Mouse (Mus musculus) adrenal gland, adult 8-10 months (tissue): ENCODE data around the gene Xpc. TPM values are rescaled to one million over a fixed set of nuclear protein-coding genes. Genes with fewer than 3 reads are reported as not detected.
A peak's percentile ranks its signal among the peaks of the same experiment; 100 is the strongest.

Experiments
- DNase-seq: peaks from one replicate; pipeline ENCODE4 v3.0.0; 2022
- total RNA-seq, 4 experiments: library from RNA; stranded (reverse); gene quantifications; 2 replicates each; pipeline ENCODE4 v1.2.4; 2022

The Xpc gene
- total RNA-seq, 4 experiments from 2014 or later, result 19.6 to 24.0 (median 22.6) TPM

DNA sequence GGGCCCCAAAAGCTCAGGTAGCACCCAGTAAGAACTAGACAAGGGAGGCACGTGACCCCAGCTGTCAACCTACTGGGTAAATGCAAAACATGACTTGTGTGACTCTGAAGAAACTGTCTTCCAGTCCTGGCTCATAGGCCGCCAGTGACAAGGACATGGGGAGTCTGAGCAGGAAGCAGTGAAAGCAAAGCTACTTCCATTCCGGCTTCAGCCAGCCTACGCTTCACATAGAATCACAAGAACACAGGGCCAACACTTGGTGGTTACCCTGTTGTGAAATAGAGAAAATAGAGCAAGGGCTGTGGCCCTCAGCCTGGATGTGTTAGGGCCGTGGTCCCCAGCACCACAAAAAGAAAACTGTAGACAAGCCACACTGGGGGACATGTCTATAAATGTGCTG is 7.1 kb upstream of the Xpc start:
- no peak for DNase-seq

DNA sequence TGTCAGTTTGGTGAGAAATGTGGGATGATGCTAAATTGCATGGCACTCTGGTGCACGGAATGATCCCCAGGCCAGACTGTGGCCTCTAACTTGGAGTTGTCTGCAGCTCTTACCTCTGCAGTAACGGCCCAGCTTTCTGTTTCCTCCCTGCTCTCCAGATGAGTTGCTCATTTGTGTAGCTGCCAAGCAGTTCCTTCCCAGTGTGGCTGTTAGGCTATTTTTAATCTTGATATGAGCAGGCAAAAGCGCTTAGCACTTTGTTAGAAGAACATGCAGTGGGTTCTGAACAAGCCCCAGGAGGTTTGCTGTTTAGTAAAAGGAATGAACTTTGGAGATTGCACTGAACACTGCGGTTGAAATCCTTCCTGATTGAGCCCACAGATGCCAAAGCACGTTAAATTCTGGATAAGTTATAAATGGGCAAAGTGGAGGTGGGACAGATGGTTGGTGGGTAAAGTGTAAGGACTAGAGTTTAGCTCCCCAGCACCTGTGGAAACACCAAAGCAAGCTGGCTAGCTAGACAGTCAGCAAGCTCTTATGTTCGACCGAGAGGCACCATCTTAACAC is 2.8 kb upstream of the Xpc start:
- no peak for DNase-seq

DNA sequence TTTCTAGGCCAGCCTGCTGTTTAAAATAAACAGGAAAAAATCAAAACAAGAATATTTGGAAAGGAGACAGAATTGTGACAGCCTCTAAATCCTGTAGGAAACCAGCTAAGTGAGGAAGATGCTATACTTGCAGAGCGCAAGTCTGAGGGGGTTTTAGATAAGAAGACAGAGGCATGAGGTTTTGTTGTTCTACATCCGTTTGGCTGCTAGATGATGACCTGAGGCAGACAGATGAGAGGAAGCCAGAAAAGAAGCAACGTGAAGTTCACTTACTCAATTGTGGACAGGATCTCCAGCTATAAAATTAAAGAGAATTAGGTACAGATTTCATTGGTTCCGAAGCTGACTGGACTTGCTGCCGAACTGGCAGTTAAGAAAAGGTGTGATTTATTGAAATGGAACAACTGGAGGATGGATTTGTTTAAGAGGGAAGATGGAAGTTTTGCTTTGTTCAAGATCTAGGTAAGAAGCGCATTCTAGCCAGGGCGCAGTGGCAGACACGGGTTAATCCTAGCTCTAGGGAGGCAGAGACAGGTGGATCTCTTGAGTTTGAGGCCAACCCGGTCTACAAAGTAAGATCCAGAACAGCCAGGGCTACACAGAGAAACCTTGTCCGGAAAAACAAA is 838 bp downstream of the Xpc start:
- DNase-seq, result no peak

DNA sequence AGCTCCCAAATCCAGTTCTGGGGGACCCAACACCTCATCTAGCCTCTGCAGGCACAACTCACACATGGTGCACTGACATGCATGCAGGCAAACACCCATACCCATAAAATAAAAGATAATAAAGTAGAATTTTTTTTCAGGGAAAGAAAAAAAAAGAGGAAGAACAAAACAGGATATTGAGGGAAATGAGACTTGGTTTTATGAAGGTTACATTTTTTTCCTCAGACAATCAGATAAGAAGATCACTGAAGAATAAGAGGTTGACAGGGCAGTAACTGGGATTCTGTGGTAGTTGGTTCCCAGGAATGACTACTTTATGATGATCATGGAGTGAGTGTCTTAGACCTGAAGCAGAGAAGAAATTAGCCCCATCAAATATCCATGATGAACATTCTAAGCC is 1.6 kb downstream of the Xpc start:
- DNase-seq, result no peak

DNA sequence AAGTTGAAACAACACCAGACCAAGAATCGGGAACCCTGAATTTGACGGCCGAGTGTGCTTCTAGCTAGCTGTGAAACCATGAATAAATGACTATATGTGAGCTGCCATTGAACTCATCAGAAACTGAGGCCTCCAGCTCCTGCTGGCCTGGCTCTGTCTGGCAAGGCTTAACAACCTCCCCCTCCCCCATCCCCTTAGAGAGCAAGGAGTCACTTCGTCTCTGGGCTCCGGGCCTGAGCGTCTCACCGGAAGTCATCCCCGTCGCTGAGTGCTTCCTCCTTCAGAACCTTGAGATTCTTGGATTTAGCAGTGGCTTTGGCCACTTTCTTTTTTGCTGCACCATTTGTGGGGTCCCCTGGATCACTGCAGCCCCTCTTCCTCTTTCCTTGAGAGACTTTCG is 5.5 kb downstream of the Xpc start:
- DNase-seq, result no peak

DNA sequence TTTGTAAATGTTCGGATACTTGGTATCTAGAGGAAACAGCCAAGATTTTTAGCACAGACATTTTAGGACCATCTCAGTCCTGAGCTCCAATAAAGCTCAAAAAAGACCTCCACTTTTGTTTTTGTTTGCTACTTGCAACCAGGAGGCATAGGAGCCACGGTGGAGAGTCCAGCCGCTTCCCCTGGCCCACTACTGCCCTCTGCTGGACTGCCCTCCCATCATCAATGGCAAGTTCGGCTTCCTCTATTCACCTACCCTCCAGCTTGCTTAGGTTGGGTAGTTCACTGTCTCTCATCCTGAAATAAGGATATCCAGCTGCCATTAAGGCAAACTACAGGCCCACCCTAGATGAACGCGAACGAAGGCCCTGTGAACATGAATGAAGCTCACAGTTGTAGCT is 6.4 kb downstream of the Xpc start:
- DNase-seq, result peak; percentile 57

DNA sequence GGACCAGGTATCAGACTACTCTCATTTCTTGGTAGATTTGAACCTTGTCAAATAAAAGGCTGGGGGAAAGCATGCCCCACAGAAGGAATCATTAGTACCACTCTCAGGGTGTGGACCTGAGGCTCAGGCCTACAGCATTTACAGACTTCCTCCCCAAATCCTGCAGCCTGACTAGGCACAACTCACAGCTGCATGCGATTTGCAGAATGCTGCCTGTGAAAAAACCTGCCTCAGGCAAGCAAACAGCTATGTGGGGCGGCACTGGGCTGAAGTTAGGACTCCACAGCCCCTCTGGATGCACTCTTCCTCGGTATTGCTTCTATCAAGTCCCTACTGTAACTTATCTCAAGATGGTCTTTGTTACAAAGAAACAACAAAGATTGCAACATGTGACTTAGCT is 7.6 kb downstream of the Xpc start:
- DNase-seq, result no peak

DNA sequence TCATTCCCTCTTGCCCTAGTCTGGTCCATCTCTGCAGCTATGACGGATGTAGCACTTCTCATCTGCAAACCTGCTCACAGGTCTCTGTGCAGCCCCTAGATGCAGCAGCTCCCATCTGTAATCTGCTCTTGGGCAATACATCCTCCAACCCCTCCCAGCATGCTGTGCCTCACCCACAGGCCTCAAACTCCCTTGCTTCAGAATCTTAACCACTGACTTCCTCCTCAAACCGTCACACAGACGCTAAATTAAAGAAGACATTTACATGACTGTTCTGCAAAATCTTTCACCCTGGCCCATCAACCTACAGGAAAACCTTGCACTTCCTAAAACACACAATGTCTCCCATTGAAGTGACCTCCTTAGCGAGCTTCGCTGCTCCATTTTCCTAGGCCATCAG is 9.7 kb downstream of the Xpc start:
- no peak for DNase-seq

DNA sequence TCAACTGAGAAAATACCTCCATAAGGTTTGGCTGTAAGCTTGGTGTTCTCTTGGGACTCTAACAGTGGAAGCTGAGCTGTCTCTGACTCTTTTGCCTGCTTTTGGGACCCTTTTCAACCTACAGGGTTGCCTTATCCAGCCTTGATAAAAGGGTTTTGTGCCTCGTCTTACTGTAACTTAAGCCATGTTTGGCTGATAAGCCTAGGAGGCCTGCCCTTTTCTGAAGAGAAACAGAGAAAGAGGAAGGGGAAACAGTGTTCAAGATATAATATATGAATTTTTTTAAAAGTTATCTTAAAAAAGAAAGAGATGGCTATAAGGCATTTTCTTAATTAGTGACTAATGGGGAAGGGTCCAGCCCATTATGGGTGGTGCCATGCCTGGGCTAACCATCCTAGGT is 12.4 kb downstream of the Xpc start:
- no peak for DNase-seq

DNA sequence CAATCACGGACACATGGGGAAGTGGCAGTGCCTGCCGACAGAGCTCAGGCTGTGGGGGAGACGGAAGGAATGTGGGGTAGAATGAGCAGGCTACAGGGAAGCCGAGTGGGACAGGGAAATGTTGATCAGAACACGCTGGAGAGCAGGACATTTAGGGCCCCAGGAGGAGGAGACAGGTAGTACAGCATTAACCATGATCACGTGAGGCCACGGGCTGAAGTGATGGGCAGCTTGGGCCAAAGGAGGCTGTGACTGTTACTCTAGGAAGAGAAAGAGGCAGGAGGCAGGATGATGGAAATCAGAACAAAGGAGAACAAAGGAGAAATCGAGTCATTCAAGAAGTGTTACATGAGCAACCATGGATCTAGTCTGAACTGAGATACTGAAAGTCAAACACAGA is 21.2 kb downstream of the Xpc start:
- DNase-seq, result no peak

DNA sequence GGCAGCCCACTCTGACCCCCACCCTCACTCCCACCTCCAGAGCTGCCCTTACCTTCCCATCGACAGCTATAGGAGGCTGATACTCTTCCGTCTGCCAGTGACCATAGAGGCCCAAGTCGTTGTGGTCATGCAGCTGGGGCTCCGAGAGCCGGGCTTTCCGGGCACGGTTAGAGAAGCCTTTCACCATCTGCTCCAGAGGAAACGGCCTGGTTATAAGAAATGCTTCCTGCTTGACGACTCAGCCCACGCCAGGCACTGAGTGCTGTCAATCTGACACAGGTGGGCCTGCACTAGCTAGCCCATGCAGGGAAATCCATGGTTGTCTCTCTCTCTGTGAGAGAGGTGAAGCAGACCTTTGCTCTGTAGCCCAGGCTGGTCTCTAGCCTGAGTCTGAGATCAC is 22.6 kb downstream of the Xpc start:
- no peak for DNase-seq

DNA sequence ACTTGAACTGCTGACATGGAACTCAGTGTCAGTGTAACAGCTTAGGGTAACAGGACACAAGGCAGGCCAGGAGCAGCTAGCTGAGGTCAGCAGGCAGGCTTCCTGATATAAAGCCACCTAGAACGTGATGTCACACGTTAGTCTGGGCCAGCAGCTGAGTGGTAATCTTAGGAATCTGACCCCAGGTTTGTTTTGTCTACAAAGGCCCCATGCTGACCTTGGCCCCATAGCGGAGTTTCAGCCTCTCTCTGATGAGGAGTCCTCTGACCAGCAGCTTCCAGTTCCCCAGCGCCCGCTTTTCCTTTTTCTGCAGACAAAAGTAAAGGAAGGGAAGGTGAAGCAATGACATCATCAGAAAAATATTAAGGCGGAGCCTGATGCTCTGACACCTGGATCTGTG is 24.7 kb downstream of the Xpc start:
- DNase-seq, result no peak

DNA sequence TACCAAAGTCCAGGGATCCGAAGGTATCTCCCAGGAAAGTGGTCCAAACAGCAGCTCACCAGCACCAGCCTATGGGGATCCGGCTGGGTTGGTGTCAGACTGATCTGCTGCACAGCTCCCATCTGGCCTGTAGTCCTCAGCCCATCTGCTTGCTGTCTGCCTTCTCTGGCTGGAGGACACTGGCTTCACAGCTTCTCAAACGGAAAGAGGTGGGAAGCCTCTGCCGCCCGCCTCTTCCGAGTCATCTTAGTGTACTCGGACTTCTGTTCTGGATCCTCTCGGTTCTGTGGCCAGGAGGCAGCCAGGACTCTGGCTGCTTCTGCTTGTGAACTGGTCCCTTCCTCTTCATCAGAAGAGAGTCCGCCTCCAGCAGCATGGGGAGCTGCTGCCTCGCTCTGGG is 25.8 kb downstream of the Xpc start:
- no peak for DNase-seq

DNA sequence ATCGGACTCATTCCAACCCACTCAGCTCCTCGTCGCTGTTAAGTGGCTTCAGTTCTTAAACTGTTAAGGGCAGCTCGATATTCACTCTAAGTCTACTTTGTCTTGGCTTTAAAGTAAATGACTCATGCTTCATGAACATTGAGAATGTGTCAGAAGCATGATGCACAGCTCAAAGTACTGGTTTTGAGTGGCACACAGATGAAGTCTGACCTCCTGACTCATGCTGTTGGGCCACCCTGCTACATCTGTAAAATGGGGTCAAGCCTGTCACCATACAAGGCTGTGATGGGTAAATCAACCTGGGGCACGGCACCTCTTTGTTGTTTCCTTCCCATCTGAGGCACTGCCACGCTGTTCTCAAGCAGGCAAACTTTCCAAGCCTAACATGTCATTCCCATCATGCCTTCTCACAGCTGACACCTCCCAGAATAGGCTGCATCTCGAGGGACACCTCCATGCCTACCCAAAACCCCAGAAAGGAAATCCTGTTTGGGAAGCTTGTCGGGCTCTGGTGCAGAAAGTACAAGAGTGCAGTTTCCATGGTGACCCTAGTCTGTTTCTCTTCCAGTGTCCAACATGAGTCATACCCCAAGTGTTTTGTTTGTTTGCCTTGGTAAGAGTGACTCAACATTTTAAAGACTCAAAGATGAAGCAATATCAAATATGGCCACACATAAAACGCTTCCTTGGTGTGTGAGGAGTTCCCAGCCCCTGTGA is 27.0 kb downstream of the Xpc start:
- peak; percentile 62 for DNase-seq

DNA sequence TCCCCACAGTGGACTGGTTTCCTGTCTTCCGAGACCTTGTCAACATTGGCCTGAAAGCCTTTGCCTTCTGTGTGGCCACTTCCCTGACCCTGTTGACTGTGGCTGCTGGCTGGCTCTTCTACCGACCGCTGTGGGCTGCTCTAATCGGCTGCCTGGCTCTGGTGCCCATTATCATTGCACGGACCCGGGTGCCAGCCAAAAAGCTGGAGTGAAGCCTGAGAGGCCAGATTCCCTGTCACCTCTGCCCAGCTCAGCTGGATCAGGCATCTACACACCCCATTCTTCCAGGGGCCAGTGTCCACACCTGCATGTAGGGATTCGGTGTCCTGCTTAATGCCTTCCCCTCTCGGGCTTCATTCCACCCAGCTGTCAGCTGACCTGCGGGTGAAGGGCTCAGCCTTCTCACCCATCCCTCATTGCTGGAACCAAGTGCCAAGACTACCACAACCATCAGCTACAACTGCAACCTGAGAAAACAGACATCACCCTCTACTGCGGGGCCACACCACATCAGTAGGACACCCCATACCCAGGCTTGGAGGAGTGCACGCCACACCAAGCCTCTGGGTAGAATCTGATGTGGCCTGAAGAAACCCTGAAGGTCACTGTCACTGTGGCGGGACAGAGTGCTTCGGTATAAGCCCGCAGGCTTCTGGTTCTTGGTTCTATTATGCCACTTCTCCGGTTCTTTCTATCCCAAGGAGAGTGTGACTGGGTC is 28.8 kb downstream of the Xpc start:
- no peak for DNase-seq

DNA sequence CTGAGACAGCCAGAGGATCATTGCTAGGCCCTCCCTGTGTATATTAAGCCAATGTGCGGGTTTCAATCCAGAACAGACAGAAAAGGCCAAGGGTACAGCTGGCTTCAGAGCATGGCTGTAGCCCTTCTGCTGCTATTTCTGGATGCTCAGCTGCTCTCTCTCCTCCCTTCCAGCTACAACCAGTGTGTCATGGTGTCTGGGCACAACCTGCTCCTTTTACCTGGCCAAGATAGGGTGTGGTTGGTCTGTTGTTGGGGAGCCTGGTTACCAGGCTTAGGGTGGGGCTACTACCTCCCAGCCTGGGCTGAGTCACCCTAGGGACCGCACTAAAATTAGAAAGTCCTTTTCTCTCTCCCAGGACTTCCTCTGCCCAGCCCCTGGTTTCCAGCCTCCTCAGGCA is 32.3 kb downstream of the Xpc start:
- DNase-seq, result no peak

DNA sequence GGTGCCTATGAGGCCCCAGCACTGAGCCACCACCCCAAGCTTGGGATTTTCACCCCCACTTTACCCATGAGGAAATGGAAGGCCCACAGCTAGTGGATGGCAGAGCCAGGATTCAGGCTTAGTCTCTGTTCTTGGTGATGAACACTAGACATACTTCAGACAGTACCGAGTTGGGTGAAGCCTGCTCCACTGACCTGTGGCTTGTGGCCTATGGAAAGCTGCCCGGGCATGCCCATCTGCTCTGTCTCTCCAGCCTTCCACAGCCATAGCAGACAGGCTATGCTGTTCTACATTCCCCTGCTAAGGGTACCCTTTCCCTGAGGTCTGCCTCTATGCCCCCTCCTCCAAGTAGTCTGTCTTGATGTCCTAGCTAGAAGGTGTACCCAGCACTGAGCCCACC is 39.1 kb downstream of the Xpc start:
- no peak for DNase-seq

DNA sequence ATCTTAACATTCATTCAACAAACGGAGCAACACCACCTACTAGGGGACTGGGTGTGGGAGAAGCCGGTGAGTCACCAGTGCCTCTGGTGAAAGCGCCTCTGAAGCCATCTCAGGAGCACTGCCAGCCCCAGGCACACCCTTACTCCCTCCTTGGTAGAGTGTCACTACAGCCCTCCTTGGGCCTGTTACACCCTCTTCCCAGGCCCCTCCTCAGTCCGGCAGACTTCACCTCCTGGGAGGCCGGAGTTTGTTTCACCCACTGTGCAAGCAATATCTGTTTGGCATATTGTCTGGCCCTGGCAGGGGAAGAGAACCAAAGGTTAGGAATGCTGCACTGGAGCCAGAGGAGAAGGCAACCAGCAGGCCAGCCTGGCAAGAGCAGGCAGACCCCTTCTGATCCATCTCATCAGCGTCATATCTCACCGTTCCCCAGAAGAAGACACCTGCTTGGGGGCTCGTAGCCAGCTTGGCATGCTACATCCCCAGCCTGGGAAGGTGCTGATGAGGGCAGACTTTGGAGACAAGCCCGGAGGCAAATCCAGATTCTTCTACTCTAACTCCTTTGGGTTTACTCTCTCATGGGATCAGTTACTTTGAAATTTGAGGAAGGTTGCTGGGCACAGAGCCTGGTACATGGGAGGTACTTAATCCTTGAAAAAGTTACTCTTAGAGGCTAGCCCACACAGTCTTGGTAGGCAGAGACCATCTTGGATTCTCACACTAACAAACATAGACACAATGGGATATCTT is 41.1 kb downstream of the Xpc start:
- DNase-seq, result no peak

DNA sequence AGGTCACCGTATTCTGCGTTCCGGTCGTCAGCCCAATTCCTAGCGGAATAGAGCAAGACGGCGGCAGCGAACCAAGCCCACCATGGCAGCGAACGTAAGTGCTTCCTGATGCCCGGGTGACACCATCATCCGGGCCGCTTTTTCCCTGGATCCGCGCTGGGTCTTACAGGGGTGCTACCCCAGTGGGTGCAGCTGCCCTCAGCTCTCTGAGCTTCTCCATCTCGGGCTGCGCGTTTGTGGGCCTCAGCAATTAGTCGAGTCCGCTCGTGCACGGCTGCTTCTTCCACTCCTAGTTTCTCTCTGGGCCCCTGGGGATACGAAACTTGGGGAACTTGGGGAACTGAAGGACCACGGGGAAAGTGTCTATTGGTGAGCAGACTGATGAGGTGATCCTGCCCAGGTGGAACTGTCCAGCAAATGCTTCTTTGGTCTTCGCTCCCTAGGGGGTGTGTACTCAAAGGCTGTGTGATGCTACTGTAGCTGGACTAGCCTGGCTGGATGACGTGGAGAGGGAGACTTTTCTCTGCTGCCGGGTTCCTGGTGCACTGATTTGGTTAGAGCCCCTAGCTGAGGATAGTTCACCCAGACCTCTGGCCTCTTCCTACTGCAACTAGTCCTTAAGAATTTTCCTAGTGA is 41.8 kb downstream of the Xpc start:
- DNase-seq, result no peak

DNA sequence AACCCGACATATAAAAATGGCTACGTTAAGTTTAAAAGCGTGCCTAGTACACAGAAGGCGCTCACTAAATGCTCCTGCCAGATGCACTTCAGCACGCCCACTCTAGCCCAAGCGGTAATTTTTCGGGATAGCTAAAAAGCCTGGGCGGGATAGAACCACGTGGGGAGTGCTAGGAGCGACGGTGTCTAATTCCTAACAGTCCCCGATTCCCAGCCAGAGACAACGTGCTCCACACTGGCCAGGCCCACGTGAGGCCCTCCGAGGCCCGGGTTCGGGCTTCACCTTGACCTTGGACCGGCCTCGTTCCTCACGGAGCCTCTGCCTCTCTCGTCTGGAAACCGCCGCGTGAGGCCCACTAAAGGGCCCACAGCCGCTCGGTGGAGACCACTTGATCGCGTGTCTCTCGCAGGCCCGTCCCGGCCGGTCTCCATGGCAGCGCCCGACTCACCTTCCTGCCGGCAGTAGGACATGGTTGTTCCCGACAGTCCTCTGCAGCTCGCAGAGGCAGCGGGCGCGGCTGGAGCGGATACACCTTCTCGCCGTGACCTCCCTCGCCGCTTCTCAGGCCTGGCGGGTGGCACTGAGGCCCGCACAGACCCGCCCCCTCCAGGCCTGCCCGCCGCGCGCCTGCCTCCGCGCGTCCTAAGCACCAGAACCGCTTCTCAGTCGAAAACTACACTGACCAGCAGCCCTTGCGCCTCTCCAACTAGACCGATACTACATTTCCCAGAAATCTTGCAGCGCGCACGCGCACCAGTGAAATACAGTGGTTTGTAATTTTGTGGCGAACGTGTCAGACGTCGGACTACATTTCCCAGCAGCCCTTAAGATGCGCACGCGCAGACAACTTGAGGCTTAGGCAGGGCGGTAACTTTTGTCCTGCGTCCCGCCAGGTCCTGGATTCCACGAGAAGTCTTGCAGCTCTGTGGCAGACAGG is 42.6 kb downstream of the Xpc start, which contains the start of the genes Chchd4 and Tmem43:
Gene Chchd4 (minus strand): TSS at position 679 of the 937 bp plus-strand sequence.
Gene Tmem43 (plus strand): TSS at position 836 of the 937 bp plus-strand sequence.
- peak; percentile 100 for DNase-seq

DNA sequence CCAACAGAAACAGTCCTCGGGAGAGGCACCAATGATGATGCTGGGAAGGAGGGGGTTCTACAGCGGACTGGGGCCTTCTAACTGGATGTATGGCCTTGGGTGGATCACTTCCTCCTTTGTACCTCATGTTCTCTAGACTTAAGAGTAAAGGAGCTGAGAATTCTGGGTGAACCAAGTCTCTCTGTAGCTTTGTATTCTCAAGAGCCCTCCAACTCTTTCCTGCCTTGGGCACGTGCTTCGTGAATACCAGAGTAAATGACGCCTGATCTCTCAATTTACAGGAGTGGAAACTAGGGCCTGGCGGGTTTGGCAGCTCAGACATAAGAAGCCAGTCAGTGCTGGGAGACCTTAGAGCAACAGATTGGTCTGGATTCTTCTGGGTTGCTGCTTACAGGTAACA is 43.4 kb downstream of the Xpc start:
- DNase-seq, result no peak
